Mouse (Mus musculus): ENCODE results near the gene Mnd1.

The Mnd1 gene

DNA sequence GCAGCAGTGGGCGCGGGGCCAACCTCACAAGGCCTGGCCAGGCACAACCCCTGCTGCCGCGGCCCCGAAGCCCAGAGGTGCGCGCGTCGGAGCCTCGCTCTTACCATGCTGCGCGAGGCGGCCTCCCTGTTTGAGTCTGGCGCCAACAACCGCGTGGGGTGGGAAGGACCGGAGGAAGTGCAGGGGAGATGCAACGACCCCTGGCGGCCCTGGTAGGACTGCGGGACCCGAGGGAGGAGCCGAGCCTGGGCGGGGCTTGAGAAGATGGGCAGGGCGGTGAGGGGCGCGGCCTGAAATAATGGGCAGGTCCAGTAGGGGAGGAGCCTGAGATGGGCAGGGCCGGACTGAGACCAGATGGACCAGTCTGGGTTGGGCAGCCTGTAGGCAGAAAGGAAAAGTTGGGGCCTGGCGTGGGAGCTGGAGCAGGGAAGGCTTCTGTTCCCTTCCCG, at the start of gene Mnd1:
Gene Mnd1 (minus strand): TSS at position 229 of the 449 bp plus-strand sequence.
- peak; percentile 96 for DNase-seq (ENCODE audit: low spot score)

GRCm38 (mm10) chr3:84204640-84205039, 49.1 kb upstream of the Mnd1 start:
- DNase-seq (ENCODE audit: low spot score), result no peak

- DNase-seq (ENCODE audit: low spot score), result no peak
These were observed 45.2 kb upstream of the Mnd1 start for GRCm38 (mm10) chr3:84200559-84201420.

DNA sequence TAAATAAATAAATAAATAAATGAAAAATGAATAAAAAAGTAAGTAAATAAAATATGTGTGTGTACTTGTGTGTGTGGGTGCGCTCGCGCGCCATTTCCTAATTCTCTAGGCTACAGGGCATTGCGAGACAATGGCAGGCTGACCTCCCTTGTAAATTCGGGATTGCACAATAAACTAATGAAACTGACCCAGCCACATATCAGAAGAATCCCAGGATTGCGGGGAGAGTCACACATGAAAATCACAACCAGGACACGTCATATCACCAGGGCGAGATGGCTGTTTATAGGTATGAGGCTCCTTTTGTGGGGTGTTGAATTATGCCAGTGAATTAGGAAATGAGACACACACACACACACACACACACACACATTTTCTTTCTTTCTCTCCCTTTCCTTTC, 43.9 kb upstream of the Mnd1 start:
- no peak for DNase-seq (ENCODE audit: low spot score)

- DNase-seq (ENCODE audit: low spot score), result no peak
These were observed 42.6 kb upstream of the Mnd1 start for GRCm38 (mm10) chr3:84198229-84198628.

GRCm38 (mm10) chr3:84193881-84194280, 38.3 kb upstream of the Mnd1 start:
- DNase-seq (ENCODE audit: low spot score), result no peak

- DNase-seq (ENCODE audit: low spot score), result no peak
These were observed 35.7 kb upstream of the Mnd1 start for GRCm38 (mm10) chr3:84191141-84191881.

DNA sequence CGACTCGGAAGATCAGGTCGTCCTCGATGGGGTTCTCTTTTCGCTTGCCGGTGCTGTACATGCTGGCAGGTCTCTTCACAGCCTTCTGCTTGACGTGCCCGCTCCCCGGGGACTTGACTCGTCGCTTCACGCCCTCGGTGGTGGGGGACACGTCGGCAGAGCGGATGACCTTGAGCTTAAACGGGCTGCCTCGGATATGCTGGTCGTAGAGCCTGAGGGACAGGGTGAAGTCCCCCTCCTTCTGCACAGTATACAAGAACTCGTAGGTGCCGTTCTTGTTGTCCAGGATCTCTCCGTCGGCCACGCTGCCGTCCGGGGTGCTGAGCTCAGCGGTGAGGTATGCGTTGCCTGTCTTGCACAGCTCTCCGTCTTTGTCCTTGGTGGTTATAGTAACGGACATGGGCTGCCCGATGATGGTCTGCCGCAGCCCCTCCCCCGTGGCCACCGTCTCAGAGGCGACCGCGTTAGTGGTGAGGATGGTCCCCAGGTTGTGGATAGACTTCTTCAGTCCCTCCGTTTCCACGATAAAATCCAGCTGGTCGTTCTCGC, 35.0 kb upstream of the Mnd1 start:
- no peak for DNase-seq (ENCODE audit: low spot score)

DNA sequence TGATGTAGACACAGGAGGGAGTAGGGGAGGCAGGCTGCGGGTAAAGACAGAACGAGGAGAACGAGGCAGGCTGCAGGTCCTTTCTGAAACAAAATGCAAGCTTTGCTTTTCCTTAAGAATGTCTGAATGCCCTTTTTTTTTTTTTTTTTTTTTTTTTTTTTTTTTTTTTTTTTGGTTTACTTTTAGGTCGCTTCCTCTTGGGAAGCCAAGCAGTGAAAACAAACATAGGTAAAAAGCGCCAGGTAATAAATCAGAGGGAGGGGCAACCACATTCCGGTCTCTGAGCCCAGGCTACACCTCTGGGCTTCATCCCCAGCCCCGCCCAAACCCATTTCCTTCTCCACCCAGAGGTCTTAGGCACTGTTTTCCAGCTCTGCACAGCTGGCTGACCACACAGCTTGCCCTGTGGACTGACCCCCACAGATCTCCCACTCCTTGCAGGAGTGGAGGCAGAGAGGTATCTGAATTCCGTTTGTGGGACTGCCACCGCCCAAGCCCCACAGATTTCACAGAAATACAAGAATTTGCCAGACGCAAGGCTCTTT, 34.1 kb upstream of the Mnd1 start:
- no peak for DNase-seq (ENCODE audit: low spot score)

GRCm38 (mm10) chr3:84181717-84182116, 26.1 kb upstream of the Mnd1 start:
- no peak for DNase-seq (ENCODE audit: low spot score)

GRCm38 (mm10) chr3:84181102-84181501, 25.5 kb upstream of the Mnd1 start:
- no peak for DNase-seq (ENCODE audit: low spot score)

DNA sequence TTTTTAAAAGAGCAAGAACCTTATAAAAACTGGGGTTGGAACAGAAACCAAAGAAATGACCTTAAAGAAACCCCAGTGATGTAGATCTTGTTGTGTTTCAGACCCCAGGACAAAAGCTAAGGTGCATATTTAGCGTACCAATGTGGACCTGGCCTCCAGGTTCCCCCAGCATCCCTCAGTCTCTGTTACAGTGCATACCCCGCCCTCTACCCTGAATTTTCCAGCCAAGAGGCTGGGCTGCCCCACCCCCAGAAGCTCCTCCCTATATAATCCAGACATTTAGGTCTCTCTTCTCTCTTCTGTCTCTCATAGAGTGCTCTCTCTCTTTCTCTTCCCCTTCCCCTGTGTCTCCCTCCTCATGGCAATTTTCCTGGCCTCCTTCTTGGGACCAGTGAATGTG, 24.7 kb upstream of the Mnd1 start:
- DNase-seq (ENCODE audit: low spot score), result no peak

GRCm38 (mm10) chr3:84177834-84178233, 22.2 kb upstream of the Mnd1 start:
- no peak for DNase-seq (ENCODE audit: low spot score)

DNA sequence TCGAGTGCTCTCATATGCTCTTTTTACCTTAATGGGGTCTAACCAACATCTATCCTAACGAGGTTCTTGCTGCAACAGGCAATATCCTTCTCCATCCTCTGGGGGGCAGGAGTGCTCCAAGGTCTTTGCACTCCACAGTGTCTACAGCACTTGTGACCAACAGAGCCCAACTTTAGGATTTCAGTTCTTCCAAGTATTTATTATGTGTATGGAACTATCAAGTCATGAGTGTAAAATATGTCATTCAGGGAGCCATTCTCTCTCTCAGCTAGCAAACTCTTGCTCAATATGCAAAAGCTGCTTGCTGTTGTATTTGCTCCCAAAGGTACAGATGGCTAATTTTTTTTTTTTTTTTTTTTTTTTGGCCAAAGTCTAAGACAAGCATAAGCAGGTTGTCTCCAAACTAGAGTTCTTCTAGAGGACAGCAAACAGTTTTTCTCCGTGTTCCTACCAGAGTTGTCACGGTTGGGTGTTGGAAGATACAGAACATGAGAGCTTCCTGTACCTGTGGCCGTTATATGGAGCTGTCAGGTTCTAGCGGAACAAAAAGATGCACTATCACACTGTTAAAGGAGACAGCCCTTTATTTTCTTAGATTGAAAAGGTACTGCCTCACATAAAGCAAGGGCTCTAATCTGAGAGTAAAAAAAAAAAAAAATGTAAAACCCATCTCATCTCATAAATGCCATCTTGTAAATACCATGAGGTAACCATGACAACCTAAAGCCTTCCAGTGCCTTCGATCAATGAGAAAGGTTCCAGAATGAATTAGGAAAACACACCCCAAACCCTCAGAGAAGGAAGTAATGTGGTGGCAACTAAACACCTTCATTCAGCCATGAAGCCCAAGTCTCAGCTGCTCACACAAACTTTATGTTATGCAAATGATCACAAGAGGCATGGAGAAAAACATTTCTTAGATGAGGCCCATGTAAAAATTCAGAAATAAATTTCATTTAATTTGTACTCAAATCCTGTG, 20.0 kb upstream of the Mnd1 start:
- peak; percentile 21 for DNase-seq (ENCODE audit: low spot score)

DNA sequence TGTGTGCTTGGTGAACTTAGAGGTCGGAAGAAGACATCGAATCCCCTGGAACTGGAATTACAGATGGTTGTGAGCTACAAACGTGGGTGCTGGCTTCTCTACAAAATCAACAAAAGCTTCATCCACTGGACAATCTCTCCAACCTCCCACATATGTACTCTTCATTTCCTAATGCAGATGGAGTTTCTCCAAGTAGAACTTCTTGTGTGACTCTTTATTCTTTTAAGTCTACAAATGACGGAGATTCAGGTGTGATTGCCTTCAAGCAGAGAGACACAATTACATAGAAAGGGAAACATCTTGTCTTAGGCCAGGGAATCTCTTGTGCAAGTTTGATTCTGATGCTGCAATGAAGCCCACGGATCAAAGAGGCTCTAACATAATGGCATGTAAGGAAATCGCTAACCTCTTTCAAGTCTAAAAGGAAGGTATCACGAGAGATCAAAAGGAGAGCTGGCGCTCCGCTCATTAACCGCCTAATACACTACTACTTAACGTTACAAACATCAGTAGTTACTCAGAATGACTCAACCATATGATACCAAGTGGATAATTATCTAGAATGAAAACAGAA, 18.1 kb upstream of the Mnd1 start, which contains the start of gene Gm6525:
Gene Gm6525 (plus strand): TSS at position 524 of the 574 bp plus-strand sequence.
- no peak for DNase-seq (ENCODE audit: low spot score)

GRCm38 (mm10) chr3:84172406-84172805, 16.8 kb upstream of the Mnd1 start:
- DNase-seq (ENCODE audit: low spot score), result no peak

GRCm38 (mm10) chr3:84169393-84170005, 13.9 kb upstream of the Mnd1 start:
- no peak for DNase-seq (ENCODE audit: low spot score)

DNA sequence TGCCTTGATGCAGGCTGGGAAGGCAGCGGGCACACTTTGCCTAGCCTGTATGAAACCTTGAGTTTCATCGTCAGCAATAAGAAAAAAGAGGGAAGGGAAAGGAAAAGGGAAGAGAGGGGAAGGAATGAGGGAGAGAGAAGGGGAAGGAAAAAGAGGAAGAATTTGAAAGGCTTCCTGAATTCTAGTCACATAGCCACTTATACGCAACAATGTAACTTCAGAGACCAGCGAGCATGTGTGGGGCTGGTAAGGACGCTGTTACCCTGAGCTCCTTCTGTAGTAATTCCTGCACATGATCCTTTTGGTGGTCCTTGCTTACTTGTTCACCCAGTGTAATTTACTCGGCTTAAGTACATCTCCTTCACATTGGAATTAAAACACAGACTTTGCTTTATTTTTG, 13.4 kb upstream of the Mnd1 start:
- no peak for DNase-seq (ENCODE audit: low spot score)

DNA sequence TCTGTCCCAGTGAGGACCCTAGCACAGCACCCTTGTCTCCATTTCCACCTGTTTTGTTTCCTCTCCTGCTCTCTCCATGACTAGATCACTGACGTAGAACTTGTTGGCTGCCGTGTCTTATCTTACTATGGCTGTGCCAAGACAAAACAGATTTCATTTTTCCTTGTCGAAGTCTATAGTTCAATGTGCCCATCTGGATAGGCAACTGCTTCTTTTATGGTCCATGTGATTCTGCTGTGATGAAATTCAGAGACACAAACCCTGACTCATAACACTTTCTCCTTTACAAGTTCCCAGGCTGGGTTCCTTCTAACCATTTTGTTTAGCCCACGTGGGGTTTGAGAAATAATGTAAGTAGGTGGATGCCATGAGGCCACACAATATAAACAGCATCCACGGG, 10.5 kb upstream of the Mnd1 start:
- DNase-seq (ENCODE audit: low spot score), result no peak

DNA sequence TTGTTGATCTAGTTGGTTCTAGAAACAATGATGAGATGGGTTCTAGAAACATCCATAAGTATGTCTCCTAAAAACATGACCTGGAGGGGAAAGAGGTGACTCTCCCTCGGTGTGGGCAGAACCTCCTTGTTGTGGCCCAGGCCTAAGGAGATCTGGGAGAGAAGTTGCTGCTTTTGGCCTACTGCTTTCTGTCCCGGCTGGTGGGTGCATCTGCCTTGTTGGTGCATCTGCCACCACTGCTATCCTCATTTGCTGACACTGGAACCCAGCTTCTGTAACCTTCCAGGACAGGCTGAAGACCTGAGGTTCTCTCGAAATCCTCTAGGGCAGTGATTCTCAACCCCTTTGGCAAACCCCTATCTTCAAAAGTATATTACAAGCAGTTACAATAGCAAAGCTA, 9.8 kb upstream of the Mnd1 start:
- no peak for DNase-seq (ENCODE audit: low spot score)
